Mouse (Mus musculus): ENCODE data around the gene Hsp90ab1.

The Hsp90ab1 gene

GRCm38 (mm10) chr17:45596631-45597396 is 23.7 kb upstream of the Hsp90ab1 start:
- in situ Hi-C loops (cut with MboI, MseI) = no loop called here

DNA sequence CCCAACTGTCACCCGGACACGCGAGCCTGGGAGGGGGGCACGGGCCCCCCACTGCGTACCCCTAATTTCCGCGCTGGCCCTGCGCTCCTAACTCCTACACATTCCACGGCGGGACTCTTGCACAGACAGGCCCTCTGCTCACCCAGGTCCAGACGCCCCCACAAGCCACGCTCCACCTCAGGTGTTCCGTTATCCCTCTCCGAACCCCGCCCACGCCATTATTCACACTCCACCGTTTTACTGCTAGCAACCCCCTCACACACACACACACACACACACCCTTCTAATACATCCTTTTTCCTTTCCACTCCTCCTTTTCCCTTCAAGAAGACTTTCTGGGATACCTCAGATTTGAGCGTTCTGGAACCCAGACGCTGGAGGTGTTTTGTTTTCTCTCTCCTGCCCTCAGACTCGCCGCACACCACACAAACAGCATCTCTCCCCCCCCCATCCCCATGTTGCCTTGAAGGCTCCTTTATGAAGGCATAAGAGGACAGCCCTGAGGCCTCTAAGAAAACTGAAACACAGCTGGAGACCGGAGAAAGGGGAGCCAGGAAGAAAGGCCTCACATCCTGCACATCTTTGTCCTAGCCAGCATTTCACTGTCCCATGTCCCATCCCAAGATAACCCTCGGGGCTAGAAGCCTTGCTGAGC is 22.8 kb upstream of the Hsp90ab1 start:
- in situ Hi-C loops (cut with MboI, MseI) = no loop called here

GRCm38 (mm10) chr17:45594881-45595735 is 22.0 kb upstream of the Hsp90ab1 start:
- in situ Hi-C loops (cut with MboI, MseI) = loop anchor here (5.0 kb wide), 1 partner anchor 42 kb away; no protein-coding TSS in a partner anchor

DNA sequence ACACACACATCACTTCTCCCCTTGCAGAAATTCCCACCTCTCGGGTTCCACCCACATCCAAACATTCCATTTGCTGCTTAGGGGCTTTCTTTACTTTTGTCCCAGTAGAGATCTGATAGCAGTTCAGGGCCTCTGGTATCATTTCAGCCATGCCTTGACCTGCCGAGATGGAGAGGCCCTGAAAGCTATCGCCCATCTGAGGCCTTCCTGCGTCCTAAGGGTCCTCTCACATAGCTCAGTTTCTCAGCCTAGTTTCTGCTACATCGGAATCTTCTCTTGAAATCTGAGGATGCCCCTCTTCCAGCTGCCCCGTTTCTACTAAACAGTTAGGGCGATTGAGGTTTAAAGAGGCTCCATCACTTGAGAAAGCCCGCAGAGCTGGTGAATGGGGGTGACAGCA is 21.1 kb upstream of the Hsp90ab1 start:
- in situ Hi-C loops (cut with MboI, MseI) = loop anchor here (5.0 kb wide), 1 partner anchor 43 kb away; no protein-coding TSS in a partner anchor

DNA sequence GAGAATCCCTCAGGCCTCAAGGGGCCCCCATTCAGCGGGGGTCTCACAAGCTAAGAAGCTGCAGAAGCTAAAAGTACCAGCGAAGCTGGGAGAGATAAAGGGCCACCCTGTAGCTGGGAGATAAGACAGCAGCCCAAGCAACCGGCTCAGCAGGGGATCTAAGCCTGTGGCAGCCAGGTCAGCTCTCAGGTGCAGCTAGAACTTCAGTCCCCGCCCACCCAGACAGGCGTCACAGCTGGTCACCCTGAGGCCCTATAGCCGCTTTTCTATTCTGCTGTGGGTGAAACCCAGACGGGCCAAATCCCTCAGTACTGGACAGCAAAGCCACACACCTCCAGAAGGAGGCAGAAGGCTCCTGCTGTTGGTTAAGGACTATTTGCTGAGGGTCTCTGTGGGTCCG is 20.4 kb upstream of the Hsp90ab1 start:
- in situ Hi-C loops (cut with MboI, MseI) = loop anchor here (5.0 kb wide), 1 partner anchor 44 kb away; no protein-coding TSS in a partner anchor

- in situ Hi-C loops (cut with MboI, MseI) = loop anchor here (5.0 kb wide), 1 partner anchor 44 kb away; no protein-coding TSS in a partner anchor
Measured at GRCm38 (mm10) chr17:45592606-45593431, 19.7 kb upstream of the Hsp90ab1 start.

- in situ Hi-C loops (cut with MboI, MseI) = loop anchor here (5.0 kb wide), 1 partner anchor 45 kb away; no protein-coding TSS in a partner anchor
Measured at GRCm38 (mm10) chr17:45591701-45592605, 18.9 kb upstream of the Hsp90ab1 start.

- in situ Hi-C loops (cut with MboI, MseI) = loop anchor here (5.0 kb wide), 1 partner anchor 47 kb away; no protein-coding TSS in a partner anchor
Measured at GRCm38 (mm10) chr17:45590410-45590809, 17.3 kb upstream of the Hsp90ab1 start.

- in situ Hi-C loops (cut with MboI, MseI) = loop anchor here (5.0 kb wide), 1 partner anchor 47 kb away; no protein-coding TSS in a partner anchor
Measured at GRCm38 (mm10) chr17:45589844-45590243, 16.8 kb upstream of the Hsp90ab1 start.

DNA sequence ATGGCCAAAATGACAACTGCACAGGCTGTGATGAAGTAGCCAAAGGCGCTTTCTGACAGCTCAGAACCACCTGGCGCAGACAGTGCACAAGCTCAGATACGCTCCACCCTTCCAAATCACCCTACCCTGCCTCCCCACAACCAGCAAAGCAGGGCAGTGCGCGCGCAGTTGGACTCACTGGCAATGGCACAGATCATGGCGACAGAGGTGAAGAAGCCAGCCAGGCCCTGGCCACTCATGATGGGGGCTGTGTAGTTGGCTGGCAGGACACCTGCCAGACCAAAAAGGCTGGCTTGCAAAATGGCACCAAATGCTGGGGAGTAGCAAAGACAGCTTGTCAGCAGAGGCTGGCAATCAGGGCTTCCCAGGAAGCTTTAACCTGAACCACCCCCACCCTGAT is 16.2 kb upstream of the Hsp90ab1 start:
- in situ Hi-C loops (cut with MboI, MseI) = no loop called here

DNA sequence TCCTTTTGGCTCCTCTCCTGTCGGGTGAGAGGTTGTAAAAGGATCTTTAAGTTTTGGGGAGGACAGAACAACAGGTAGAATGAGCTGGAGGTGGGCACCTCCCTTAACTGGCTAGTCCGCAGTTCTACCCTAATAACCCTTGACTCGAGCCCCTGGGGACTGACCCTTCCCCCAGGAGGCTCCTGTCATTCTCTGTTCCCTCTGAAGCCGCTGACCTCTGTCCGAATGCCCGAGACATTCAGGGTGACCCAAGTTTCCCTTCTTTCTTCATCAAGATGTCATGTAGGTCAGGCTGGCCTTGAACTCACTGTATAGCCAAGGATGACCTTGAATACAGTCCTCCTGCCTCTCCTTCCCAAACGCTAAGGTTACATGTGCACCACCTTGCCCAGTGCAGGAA is 15.3 kb upstream of the Hsp90ab1 start:
- in situ Hi-C loops (cut with MboI, MseI) = no loop called here

DNA sequence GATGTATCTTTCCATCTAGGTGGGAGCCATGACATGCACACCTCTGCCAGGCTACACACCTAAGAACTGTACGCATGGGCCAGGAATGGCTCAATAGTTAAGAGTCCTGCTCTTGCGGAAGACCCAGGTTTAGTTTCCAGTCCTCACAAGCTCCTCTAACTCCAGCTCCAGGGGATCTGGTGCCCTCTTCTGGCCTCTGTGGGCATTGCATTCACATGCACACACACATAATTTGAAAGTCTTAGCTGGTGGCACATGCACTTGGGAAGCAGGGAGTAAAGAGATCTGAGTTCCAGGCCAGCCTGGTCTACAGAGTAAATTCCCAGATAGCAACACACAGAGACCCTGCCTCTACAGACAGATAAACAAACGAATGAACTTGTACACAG is 13.4 kb upstream of the Hsp90ab1 start:
- in situ Hi-C loops (cut with MboI, MseI) = no loop called here

- in situ Hi-C loops (cut with MboI, MseI) = no loop called here
Measured at GRCm38 (mm10) chr17:45585725-45586448, 12.8 kb upstream of the Hsp90ab1 start.

DNA sequence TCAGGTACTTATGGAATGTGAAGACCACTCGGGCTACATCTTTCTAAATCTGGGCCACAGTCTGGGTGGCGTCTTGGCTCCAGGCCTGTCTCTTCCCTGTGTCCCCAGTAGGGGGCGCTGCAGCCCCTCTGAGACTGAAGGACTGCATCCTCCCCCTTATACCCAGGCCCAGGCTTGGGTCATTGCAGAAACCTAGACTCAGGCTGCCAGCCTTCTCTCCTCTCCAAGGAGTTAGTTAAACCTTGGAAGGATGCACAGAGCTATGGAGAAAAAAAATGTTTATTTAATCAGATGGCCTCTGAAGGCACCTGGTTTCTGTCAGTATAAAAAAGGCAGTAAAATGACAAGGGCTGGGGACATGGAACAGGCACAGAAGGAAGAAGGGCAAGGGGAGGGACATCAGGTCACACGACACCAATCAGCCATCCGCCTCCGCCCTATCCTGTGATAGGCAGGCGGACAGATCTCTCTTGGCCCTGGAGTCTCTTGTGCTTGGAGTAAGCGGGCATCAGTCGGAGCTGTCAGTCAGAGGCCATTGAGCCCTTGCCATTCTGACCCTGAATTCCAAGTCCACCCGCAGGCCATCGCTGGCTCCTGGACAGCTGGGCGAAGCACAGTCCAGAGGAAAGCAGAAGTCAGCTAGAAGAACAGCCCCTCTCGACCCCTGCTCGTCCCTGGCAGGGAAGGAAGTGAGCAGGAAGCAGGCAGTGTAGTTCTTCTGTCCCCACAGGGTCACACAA is 12.0 kb upstream of the Hsp90ab1 start:
- in situ Hi-C loops (cut with MboI, MseI) = no loop called here

GRCm38 (mm10) chr17:45584096-45584896 is 11.2 kb upstream of the Hsp90ab1 start:
- in situ Hi-C loops (cut with MboI, MseI) = no loop called here

- in situ Hi-C loops (cut with MboI, MseI) = no loop called here
Measured at GRCm38 (mm10) chr17:45582715-45583355, 9.8 kb upstream of the Hsp90ab1 start.

- in situ Hi-C loops (cut with MboI, MseI) = no loop called here
Measured at GRCm38 (mm10) chr17:45582188-45582587, 9.1 kb upstream of the Hsp90ab1 start.
